Mouse (Mus musculus) spleen, postnatal 10 days (tissue): Measurements from ENCODE around the gene Gpr149.

Experiments
- DNase-seq, 2 experiments: peaks; one replicate each; pipeline ENCODE4 v3.0.0; 2021 to 2022; ENCODE audit warnings: low spot score in 2 of 2

Gene Gpr149

DNA sequence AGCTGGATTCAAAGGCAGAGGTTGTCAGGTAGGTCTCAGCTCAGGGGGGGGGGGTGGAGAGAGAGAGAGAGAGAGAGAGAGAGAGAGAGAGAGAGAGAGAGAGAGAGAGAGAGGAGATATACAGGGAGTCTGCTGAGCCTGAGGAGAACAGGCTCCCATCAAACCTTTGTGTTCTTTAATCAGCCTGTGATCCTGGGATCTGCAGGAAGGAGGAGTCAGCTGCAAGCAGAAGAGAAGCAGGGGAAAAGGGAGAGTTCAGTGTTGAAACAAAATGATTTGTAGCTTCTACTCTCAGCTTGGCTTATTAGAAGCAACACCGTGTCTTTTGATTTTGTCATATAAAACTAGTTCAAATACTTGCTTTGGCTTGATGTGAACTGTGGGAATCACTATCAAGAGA, at the start of gene Gpr149:
TSS of gene Gpr149 (minus strand) at position 168 of the 400 bp plus-strand sequence.
- DNase-seq, result no peak

DNA sequence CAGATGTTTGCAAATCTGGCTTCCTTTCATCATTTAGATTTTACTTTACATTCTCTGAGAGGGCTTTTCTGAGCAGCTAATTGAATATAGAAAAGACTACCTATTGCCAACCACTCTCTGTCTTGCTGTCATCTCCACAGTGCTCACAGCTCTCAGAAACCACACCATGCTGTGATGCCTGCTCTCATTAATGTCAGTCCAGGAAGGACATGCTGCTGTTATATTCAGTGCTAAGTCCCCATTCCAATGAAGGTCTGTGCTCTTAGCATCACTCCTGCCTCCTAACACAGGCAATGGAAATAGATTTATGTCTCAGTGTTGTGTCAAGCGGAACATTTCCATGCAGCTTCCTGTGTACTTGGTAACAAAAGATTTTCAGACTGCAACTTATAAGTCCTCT, 45.6 kb upstream of the Gpr149 start:
- no peak for DNase-seq

- DNase-seq, result no peak
These were observed 5.9 kb upstream of the Gpr149 start for GRCm38 (mm10) chr3:62610861-62611260.

- DNase-seq, result no peak
These were observed 991 bp upstream of the Gpr149 start for GRCm38 (mm10) chr3:62605931-62606330.

GRCm38 (mm10) chr3:62604047-62604391, 921 bp downstream of the Gpr149 start:
- no peak for DNase-seq

GRCm38 (mm10) chr3:62603231-62604046, 1.5 kb downstream of the Gpr149 start:
- DNase-seq, result no peak

GRCm38 (mm10) chr3:62602466-62602865, 2.5 kb downstream of the Gpr149 start:
- no peak for DNase-seq

DNA sequence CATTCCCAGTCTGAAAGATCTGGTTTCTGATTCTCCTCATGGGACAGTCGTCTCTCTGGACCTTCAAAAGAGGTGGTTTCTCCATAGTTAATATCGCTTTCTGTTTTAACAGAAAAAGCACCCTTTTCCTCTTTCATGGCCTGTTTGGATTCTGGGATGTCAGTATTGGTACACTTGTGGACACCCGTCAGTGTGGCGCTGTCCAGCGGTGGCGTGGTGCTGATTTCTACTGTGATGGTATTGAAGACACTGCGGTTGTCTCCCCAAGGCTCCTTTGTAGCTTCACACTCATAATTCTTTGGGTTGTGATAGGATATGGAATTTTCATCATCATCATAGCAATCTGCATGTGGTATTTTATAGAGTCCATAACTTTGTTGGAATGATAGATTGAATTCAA, 10.1 kb downstream of the Gpr149 start:
- DNase-seq, result peak in 1 of 2 experiments; percentile 19

DNA sequence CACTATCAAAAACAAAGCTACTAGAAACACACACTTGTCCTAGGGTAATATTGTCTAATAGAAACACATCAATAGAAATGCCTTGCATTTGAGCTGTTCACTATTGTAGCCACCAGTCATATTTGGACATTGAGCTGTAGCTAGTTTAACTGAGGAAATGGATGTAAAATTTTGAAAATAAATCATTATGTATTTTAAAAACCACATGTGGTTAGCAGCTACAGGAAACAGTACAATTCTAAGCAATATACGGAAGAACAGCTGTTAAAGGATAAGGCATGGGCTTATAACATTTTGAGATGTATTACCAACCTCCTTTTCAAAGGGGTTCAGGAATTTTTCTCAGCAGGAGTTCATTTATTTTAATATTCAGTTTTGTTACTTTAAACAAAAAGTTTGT, 19.9 kb downstream of the Gpr149 start:
- no peak for DNase-seq

DNA sequence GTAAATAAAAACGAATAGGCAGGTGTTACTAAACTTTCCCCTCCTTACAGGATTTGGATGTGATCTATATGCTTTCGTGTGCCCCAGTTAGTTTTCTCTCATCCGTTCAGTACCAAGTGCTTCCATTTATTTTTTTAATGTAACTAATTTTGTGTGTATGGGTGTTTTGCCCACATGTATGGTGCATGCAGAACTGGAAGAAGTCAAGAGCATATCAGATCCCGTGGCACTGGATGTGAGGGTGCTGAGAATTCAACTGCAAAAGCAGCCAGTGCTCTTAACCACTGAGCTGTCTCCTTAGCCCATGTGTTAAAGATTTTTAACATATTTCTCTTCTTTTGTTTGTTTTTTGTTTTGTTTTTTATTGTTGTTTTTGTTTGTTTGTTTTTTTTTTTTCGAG, 77.3 kb downstream of the Gpr149 start:
- no peak for DNase-seq

DNA sequence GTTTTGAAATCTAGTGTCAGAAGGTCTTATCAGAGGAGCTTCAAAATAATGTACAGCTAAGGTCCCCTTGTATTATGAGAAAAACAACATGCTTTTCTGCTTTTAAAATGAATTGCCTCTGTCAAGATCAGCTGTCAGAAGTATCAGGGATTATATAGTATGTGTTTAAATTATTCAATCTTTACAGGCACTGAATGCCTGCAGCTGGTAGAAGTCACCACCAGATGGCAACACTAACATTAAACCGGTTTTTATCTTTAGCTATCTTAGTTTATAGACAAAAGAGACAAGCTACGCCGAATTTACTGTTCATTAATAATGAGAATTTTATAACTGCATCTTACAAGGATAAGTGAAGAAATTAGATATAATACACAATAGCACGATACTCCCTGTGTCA, 77.8 kb downstream of the Gpr149 start:
- no peak for DNase-seq

DNA sequence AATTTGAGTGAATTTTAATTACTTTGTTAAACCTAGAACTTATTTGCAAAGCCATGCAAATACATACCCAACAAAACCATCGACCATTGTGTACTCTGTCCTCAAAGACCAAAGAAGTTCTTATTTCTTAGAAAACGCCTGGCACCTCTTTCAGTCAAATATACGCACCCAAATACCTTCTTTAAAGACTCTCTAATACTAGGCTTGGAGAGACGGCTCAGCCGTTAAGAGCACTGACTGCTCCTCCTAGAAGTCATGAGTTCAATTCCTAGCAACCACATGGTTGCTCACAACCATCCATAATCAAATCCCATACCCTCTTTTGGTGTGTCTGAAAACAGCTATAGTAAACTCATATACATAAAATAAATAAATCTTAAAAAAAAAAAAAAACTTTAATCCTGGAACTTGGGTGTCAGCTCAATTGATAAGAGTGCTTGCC, 97.7 kb downstream of the Gpr149 start:
- no peak for DNase-seq

DNA sequence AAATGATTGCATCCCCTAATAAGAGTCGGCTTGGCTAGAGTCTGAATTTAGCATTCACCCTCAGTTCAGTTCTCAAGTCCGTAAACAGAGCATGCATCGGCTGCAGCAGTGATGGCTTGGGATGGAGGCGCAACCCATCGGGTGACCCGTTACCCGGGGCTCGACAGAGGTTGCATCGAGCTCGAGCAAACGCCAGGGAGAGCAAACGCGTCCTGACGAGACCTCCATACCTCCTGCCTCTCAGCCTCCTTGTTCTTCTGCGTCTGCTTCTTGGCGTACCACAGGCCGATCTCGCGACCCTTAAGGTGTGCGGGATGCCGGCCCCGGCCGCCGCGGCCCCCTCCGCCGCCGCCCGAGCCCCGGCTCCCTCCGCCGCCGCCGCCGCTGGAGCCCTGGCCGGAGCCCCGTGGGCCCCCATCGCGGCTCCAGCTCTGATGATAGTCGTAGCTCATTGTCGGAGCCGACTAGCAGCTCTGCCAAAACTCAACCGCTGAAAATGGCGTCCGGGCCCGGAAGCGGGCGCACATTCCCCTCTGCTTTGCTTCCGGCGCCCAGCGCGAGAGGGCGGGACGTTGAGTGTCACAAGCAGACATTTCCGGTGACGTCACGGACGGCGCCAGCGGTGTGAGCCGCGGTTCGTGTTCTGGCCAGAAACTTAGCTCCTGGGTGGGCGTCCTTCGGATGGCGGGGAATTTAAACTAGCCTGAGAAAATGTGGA, 98.3 kb downstream of the Gpr149 start, which contains the start of gene Dhx36:
TSS of gene Dhx36 (minus strand) at position 517 of the 718 bp plus-strand sequence.
- DNase-seq, result peak; percentile 83 to 96

DNA sequence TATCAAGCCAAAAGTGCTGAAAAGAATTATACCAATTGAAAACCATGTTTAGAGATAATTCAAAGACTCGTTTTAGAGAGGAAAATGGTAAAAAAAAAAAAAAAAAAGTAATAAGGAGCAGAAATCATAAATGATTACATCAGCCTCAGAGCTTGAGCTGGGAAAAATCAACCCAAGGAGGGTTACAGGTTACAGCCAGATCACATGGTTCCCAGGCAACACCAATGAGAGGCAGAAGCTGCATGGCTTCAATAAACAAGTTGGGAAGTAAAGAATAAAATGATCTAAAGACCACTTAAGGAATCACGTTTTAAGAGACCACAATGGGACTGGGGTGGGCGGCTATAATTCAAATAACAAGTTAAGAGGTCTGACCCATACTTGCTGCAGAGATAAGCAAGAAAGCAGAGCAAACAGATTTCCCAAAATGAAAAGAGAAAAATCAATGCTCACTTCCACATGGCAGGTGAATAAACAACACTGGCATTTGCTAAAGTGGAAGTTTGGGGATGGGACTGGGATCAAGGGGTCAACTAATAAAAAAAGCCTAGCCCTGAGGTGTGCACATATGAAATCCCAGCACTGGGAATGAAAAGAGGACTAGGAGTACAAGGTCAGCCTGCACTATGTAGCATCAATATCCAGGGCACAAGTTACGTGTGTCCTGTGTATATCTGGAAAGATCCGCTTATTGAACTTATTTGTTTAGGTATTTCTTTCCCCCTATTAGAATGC, 99.6 kb downstream of the Gpr149 start:
- DNase-seq, result no peak

- no peak for DNase-seq
These were observed 105.6 kb downstream of the Gpr149 start for GRCm38 (mm10) chr3:62499327-62499726.

DNA sequence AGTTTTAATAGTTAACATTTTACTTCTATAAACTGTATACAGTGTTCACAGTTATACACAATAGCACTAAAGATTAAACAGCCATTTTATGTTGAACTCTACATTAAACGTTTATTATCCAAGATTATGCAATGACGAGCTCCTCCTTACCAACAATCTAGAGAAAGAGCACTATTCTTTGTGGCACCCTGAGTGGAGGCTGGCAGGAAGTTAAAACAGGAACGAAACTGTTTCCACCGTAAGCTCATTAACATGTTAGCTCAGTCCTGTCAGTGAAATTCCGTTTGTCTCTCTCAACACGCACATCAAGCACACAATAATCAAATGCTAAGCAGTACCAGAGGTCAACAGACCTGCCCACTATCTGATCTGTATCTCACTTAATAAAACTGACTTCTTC, 112.4 kb downstream of the Gpr149 start:
- no peak for DNase-seq

DNA sequence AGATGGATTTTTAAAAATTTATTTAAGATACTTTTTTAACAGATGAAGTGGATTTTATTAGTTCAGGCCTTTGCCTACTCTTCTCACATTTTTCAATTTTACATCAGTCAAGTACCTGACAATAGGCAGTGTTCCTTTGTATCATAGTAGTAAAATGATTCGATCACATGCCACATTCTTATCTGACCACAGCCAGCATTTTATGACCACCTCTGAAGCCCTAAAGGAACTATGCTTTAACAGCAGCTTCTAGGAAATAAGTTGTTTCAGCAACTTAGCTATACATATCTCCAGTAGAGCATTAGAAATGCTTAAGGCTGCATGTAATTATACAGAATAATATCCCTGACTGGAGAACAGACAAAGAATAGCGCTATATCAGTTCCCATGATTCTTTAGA, 120.6 kb downstream of the Gpr149 start:
- no peak for DNase-seq
